Mouse (Mus musculus) cerebellum, adult 2 months (tissue): ENCODE results near the gene Gm5741.

Source experiments
- CTCF ChIP-seq: fragments of 200-500 bp; IDR thresholded peaks from 2 replicates; pipeline ENCODE4 v1.5.1; 2011; ENCODE audit warnings: low read depth, mild to moderate bottlenecking, control low read depth, low read length, moderate library complexity, borderline replicate concordance; ENCODE audit not compliant: insufficient read depth
- POLR2A ChIP-seq: fragments of 200-500 bp; IDR thresholded peaks from 2 replicates; pipeline ENCODE4 v1.6.1; 2011; ENCODE audit warnings: low read length, control low read depth, borderline replicate concordance; ENCODE audit not compliant: insufficient read depth

- TF ChIP-seq CTCF (no peak), POLR2A (no peak)
These were observed 29.9 kb downstream of the Gm5741 start for GRCm38 (mm10) chr8:85037681-85038531.
